Mouse (Mus musculus) intestine, embryonic 16.5 days (tissue): ENCODE measurements around the gene Tmem82. TPM values are rescaled to one million over a fixed set of nuclear protein-coding genes. Genes with fewer than 3 reads are reported as not detected.

Source experiments
- ATAC-seq: fragments of 200-750 bp; cut with Nextera tagmentation; 2 replicates; pipeline ENCODE4 v1.8.0; 2017; ENCODE audit warnings: moderate TSS enrichment, moderate library complexity
- H3K27ac ChIP-seq: fragments of 300-500 bp; sonication (generic); 2 replicates; pipeline ENCODE4 v1.5.1; 2014; ENCODE audit warnings: mild to moderate bottlenecking, low read length
- H3K27me3 ChIP-seq: fragments of 300-500 bp; sonication (generic); replicated peaks from 2 replicates; pipeline ENCODE4 v1.6.1; 2014; ENCODE audit warnings: low read length, control low read depth, mixed read lengths; ENCODE audit not compliant: control insufficient read depth, insufficient read depth
- H3K36me3 ChIP-seq: fragments of 300-500 bp; sonication (generic); 2 replicates; pipeline ENCODE4 v1.6.1; 2014; ENCODE audit warnings: low read length, control low read depth; ENCODE audit not compliant: control insufficient read depth, insufficient read depth
- H3K4me1 ChIP-seq: fragments of 300-500 bp; sonication (generic); 2 replicates; pipeline ENCODE4 v1.6.1; 2014; ENCODE audit warnings: low read length, control low read depth, mixed read lengths; ENCODE audit not compliant: control insufficient read depth, insufficient read depth
- H3K4me2 ChIP-seq: fragments of 300-500 bp; sonication (generic); 2 replicates; pipeline ENCODE4 v1.6.1; 2014; ENCODE audit warnings: low read depth, low read length, control low read depth
- H3K4me3 ChIP-seq: fragments of 300-500 bp; sonication (generic); 2 replicates; pipeline ENCODE4 v1.5.1; 2014; ENCODE audit warnings: mild to moderate bottlenecking, low read length
- H3K9ac ChIP-seq: fragments of 300-500 bp; sonication (generic); 2 replicates; pipeline ENCODE4 v1.6.1; 2014; ENCODE audit warnings: low read depth, low read length
- H3K9me3 ChIP-seq: fragments of 300-500 bp; sonication (generic); 2 replicates; pipeline ENCODE4 v1.6.1; 2016; ENCODE audit warnings: low read length, control low read depth; ENCODE audit not compliant: control insufficient read depth
- WGBS: fragments of 180-500 bp; shearing (Covaris S2); extraction: QIAGEN DNeasy Blood & Tissue Kit; methylation state at CpG from one replicate; pipeline ENCODE4 v1.1.7; 2014; 5-methylcytosine and 5-hydroxymethylcytosine counted together
- polyA plus RNA-seq: library from polyadenylated mRNA; unstranded; fragments of >200 nt; fragmentation: Nextera tagmentation; extraction: Ambion mirVana; gene quantifications from 2 replicates; pipeline ENCODE4 v1.2.1, GENCODE M21; 2015

The Tmem82 gene
- polyA plus RNA-seq, 1 experiment from 2014 or later, result 31.7 TPM

- Histone ChIP-seq H3K36me3 (peaks cover 55% of the 10 kb centered on the region), H3K4me3 (no peak overlapping the region), H3K4me1 (peaks cover 5% of the 10 kb centered on the region; the same call in 1 of the 2 replicates), H3K27me3 (no peaks in the 10 kb centered on the region), H3K9me3 (no peaks in the 10 kb centered on the region), H3K9ac (no peak overlapping the region), H3K4me2 (no peak overlapping the region), H3K27ac (no peak overlapping the region)
- ATAC-seq, result no peak
- 76% methylated on average over 14 of the region's 14 CpGs for WGBS
These were observed 10.2 kb upstream of the Tmem82 start for GRCm38 (mm10) chr4:141628661-141629060.

GRCm38 (mm10) chr4:141627502-141627901 lies 9.1 kb upstream of the Tmem82 start:
- H3K9ac ChIP-seq, result no peak overlapping the region
- H3K4me1 ChIP-seq, result peaks cover 10% of the 10 kb centered on the region; the same call in 1 of the 2 replicates
- no peaks in the 10 kb centered on the region for H3K9me3 ChIP-seq
- ATAC-seq, result no peak
- peaks cover 53% of the 10 kb centered on the region for H3K36me3 ChIP-seq
- no peak overlapping the region for H3K4me2 ChIP-seq
- H3K27me3 ChIP-seq, result no peaks in the 10 kb centered on the region
- H3K27ac ChIP-seq, result no peak overlapping the region
- no peak overlapping the region for H3K4me3 ChIP-seq
- WGBS, result 91% methylated on average over 5 of the region's 5 CpGs

GRCm38 (mm10) chr4:141625774-141626550 lies 7.5 kb upstream of the Tmem82 start:
- peaks cover 38% of the 10 kb centered on the region for H3K36me3 ChIP-seq
- no peaks in the 10 kb centered on the region for H3K9me3 ChIP-seq
- ATAC-seq, result no peak
- no peak overlapping the region for H3K9ac ChIP-seq
- H3K4me3 ChIP-seq, result no peak overlapping the region
- no peaks in the 10 kb centered on the region for H3K27me3 ChIP-seq
- no peak overlapping the region for H3K4me2 ChIP-seq
- H3K27ac ChIP-seq, result no peak overlapping the region
- H3K4me1 ChIP-seq, result peaks cover 10% of the 10 kb centered on the region; the same call in 1 of the 2 replicates
- 91% methylated on average over 16 of the region's 16 CpGs for WGBS

DNA sequence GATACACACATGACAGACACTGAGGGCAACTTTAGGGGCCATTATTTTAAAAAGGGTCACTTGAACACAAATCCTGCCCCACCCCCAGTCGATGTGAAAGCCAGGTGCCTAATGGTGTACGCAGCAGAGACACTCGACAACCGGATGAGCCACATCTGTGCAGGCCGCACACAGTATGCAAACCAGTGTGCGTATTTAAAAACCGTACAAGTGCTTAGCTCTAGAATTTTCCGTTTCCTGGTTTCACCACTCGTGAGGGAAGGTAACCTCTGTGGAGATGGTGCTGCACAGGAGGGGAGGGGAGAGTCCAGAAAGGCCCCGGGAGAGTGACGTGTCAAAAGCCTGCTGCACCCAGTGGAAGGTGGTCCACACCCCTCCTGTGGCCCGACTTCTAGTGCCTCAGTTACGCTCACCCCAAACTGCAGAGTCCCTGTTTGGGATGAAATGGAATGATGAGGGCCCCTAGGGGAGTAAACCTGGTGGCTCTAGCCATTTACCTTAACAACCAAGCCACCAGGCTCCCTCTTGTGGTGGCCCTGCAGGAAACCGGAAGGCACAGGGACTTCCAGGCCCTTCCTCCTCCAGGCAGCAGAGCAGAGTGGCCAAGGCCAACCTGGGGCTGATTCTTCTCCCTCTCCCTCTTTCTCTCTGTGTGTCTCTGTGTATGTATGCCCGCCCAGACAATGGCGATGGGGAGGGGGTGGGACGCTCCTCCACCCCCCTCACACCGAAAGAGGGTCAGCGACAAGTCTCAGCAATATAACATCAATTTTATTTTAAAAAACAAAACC lies 6.7 kb upstream of the Tmem82 start:
- Histone ChIP-seq H3K27me3 (no peaks in the 10 kb centered on the region), H3K4me2 (no peak overlapping the region), H3K4me1 (peaks cover 10% of the 10 kb centered on the region; the same call in 1 of the 2 replicates), H3K36me3 (peaks cover 31% of the 10 kb centered on the region), H3K9ac (no peak overlapping the region), H3K4me3 (no peak overlapping the region), H3K9me3 (no peaks in the 10 kb centered on the region), H3K27ac (no peak overlapping the region)
- 73% methylated on average over 19 of the region's 19 CpGs for WGBS
- ATAC-seq, result no peak

- peak overlapping the region; percentile 69 for H3K27ac ChIP-seq
- no peak overlapping the region for H3K4me2 ChIP-seq
- WGBS, result 91% methylated on average over 8 of the region's 8 CpGs
- H3K4me3 ChIP-seq, result no peak overlapping the region
- H3K27me3 ChIP-seq, result no peaks in the 10 kb centered on the region
- H3K36me3 ChIP-seq, result peaks cover 21% of the 10 kb centered on the region
- peaks cover 10% of the 10 kb centered on the region; the same call in 1 of the 2 replicates for H3K4me1 ChIP-seq
- no peaks in the 10 kb centered on the region for H3K9me3 ChIP-seq
- no peak overlapping the region for H3K9ac ChIP-seq
- ATAC-seq, result no peak
These were observed 5.7 kb upstream of the Tmem82 start for GRCm38 (mm10) chr4:141624134-141624533.

DNA sequence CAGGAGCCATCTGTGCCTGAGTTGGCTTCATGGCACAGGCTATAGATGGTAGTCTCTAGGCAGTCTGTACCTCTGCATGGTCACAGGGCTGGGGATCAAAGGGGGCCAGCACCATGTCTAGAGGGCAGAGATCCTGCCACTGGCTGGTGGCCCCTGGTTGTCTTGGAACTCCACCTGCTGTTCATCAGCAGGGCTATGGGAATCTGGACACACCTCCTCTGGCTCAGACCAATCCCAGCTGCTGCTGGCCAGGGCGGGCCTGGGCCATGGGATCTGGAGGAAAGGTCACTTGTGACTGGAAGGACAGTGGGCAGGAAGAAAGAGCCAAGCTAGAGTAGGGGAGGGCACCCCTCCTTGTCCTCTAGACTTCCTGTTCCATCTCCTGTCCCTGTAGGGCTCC lies 5.2 kb upstream of the Tmem82 start, which contains the start of gene Slc25a34:
Gene Slc25a34 (minus strand): TSS at position 156 of the 400 bp plus-strand sequence.
- peak within 1 kb of the TSS; percentile 37 for H3K4me2 ChIP-seq
- peaks cover 14% of the 10 kb centered on the region for H3K4me1 ChIP-seq
- H3K27ac ChIP-seq, result peak within 1 kb of the TSS; percentile 69
- ATAC-seq, result peak; percentile 86
- 43% methylated on average over 1 of the region's 1 CpGs for WGBS
- peaks cover 18% of the 10 kb centered on the region for H3K36me3 ChIP-seq
- H3K9me3 ChIP-seq, result no peaks in the 10 kb centered on the region
- peak within 1 kb of the TSS; percentile 63 for H3K9ac ChIP-seq
- peak within 1 kb of the TSS; percentile 38 for H3K4me3 ChIP-seq
- no peaks in the 10 kb centered on the region for H3K27me3 ChIP-seq

DNA sequence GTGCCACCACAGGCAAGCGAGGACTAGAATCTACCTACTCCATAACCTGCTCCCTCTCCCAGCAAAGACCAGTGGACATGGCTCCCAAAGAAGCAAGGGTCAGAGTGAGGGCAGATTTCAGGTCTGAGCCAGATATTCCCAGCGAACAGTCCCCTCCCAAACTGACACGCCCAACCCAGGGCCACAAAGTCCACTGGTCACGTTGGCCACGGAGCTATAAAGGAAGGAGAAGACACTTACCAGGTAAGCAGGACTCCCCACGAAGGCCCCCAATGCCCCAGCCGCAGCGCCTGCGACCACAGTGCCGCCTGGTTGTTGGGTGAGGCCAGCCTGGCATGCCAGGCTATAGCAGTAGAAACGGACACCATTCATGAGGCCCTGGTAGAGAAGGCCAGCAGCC lies 4.6 kb upstream of the Tmem82 start:
- WGBS, result 74% methylated on average over 11 of the region's 11 CpGs
- Histone ChIP-seq H3K9me3 (no peaks in the 10 kb centered on the region), H3K36me3 (peaks cover 12% of the 10 kb centered on the region), H3K4me1 (peaks cover 18% of the 10 kb centered on the region), H3K4me2 (peak overlapping the region; percentile 37), H3K9ac (peak overlapping the region; percentile 63), H3K27me3 (no peaks in the 10 kb centered on the region), H3K27ac (peak overlapping the region; percentile 69), H3K4me3 (peak overlapping the region; percentile 38)
- peak; percentile 41 for ATAC-seq

DNA sequence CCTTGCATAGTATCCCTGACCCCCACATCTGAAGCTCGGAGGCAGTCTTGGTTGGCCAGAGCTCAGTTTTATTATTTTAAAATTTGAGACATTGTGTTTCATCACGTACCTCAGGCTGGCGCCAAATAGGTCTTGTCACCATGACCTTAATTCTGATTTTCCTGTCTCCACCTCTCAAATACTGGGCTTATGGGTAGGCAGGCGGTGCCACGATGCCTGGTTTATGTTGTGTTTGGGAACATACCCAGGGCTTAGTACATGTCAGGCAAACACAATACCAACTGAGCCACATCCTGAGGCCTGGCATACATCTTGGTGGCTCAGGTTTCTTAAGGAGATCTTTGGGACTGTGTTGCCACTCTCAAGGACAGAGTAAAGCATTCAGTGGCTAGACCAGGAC lies 4.1 kb upstream of the Tmem82 start:
- Histone ChIP-seq H3K4me1 (peaks cover 22% of the 10 kb centered on the region), H3K36me3 (peaks cover 9% of the 10 kb centered on the region), H3K9ac (peak overlapping the region; percentile 30), H3K27me3 (no peaks in the 10 kb centered on the region), H3K4me2 (peak overlapping the region; percentile 37), H3K9me3 (no peaks in the 10 kb centered on the region), H3K4me3 (peak overlapping the region; percentile 38), H3K27ac (peak overlapping the region; percentile 63)
- ATAC-seq, result no peak
- 83% methylated on average over 5 of the region's 5 CpGs for WGBS

GRCm38 (mm10) chr4:141622091-141622490 lies 3.7 kb upstream of the Tmem82 start:
- H3K4me1 ChIP-seq, result peaks cover 25% of the 10 kb centered on the region
- H3K9me3 ChIP-seq, result no peaks in the 10 kb centered on the region
- no peaks in the 10 kb centered on the region for H3K27me3 ChIP-seq
- peaks cover 6% of the 10 kb centered on the region; the same call in 1 of the 2 replicates for H3K36me3 ChIP-seq
- H3K4me3 ChIP-seq, result no peak overlapping the region; the same call in 1 of the 2 replicates
- ATAC-seq, result no peak
- WGBS, result 87% methylated on average over 8 of the region's 8 CpGs
- H3K9ac ChIP-seq, result peak overlapping the region; percentile 30; the same call in 1 of the 2 replicates
- H3K4me2 ChIP-seq, result peak overlapping the region; percentile 37; the same call in 1 of the 2 replicates
- no peak overlapping the region for H3K27ac ChIP-seq
